Mouse (Mus musculus) heart, embryonic 16.5 days (tissue): Measurements from ENCODE around the gene Tmem211. TPM values are rescaled to one million over a fixed set of nuclear protein-coding genes. Genes with fewer than 3 reads are reported as not detected.

Experiments used
- ATAC-seq: fragments of 200-750 bp; cut with Nextera tagmentation; replicated peaks from 2 replicates; pipeline ENCODE4 v1.8.0; 2017; ENCODE audit warnings: moderate number of reproducible peaks; ENCODE audit not compliant: insufficient read depth, low FRiP score; ENCODE audit errors: extremely low read depth
- H3K27ac ChIP-seq: fragments of 300-500 bp; sonication (generic); 2 replicates; pipeline ENCODE4 v1.5.1; 2014; ENCODE audit warnings: mild to moderate bottlenecking, low read length, control low read depth, moderate library complexity
- H3K27me3 ChIP-seq: fragments of 300-500 bp; sonication (generic); 2 replicates; pipeline ENCODE4 v1.6.1; 2014; ENCODE audit warnings: low read length, mixed read lengths; ENCODE audit not compliant: control insufficient read depth, insufficient read depth
- H3K36me3 ChIP-seq: fragments of 300-500 bp; sonication (generic); 2 replicates; pipeline ENCODE4 v1.6.1; 2014; ENCODE audit not compliant: control insufficient read depth, insufficient read depth
- H3K4me1 ChIP-seq: fragments of 300-500 bp; sonication (generic); 2 replicates; pipeline ENCODE4 v1.6.1; 2014; ENCODE audit warnings: low read length, mixed read lengths; ENCODE audit not compliant: control insufficient read depth, insufficient read depth
- H3K4me2 ChIP-seq: fragments of 300-500 bp; sonication (generic); 2 replicates; pipeline ENCODE4 v1.6.1; 2014; ENCODE audit warnings: low read depth, mild to moderate bottlenecking, control low read depth, low read length
- H3K4me3 ChIP-seq: fragments of 300-500 bp; sonication (generic); 2 replicates; pipeline ENCODE4 v1.5.1; 2014; ENCODE audit warnings: mild to moderate bottlenecking, control low read depth, low read length
- H3K9ac ChIP-seq: fragments of 300-500 bp; sonication (generic); 2 replicates; pipeline ENCODE4 v1.6.1; 2014; ENCODE audit warnings: low read length, control low read depth
- H3K9me3 ChIP-seq: fragments of 300-500 bp; sonication (generic); replicated peaks from 2 replicates; pipeline ENCODE4 v1.6.1; 2016; ENCODE audit warnings: low read length; ENCODE audit not compliant: control insufficient read depth
- WGBS: fragments of 180-500 bp; shearing (Covaris S2); extraction: QIAGEN DNeasy Blood & Tissue Kit; methylation state at CpG from one replicate; pipeline ENCODE4 v1.1.7; 2014; 5-methylcytosine and 5-hydroxymethylcytosine counted together
- polyA plus RNA-seq: library from polyadenylated mRNA; unstranded; fragments of >200 nt; fragmentation: Nextera tagmentation; extraction: Ambion mirVana; gene quantifications from 2 replicates; pipeline ENCODE4 v1.2.1, GENCODE M21; 2015

Gene Tmem211
- polyA plus RNA-seq, 1 experiment from 2014 or later, result not detected

- no peaks in the 10 kb centered on the region for H3K9me3 ChIP-seq
- no peak for ATAC-seq
- H3K4me2 ChIP-seq, result no peak overlapping the region
- H3K4me1 ChIP-seq, result 0 out of 2 replicates have a peak, but pooled peaks cover 5% of the 10 kb centered on the region
- H3K9ac ChIP-seq, result no peak overlapping the region
- H3K27me3 ChIP-seq, result no peaks in the 10 kb centered on the region
- no peak overlapping the region for H3K4me3 ChIP-seq
- no peaks in the 10 kb centered on the region for H3K36me3 ChIP-seq
- WGBS, result 45% methylated on average over 11 of the region's 11 CpGs
- H3K27ac ChIP-seq, result peak overlapping the region; percentile 85
Measured at GRCm38 (mm10) chr5:113209401-113209750, 17.3 kb upstream of the Tmem211 start.

GRCm38 (mm10) chr5:113209898-113210297, 16.8 kb upstream of the Tmem211 start:
- no peak overlapping the region for H3K4me2 ChIP-seq
- H3K27ac ChIP-seq, result peak overlapping the region; percentile 85
- H3K36me3 ChIP-seq, result no peaks in the 10 kb centered on the region
- no peak for ATAC-seq
- no peak overlapping the region for H3K9ac ChIP-seq
- H3K4me3 ChIP-seq, result no peak overlapping the region
- no peaks in the 10 kb centered on the region for H3K27me3 ChIP-seq
- 0 out of 2 replicates have a peak, but pooled peaks cover 5% of the 10 kb centered on the region for H3K4me1 ChIP-seq
- WGBS, result 79% methylated on average over 13 of the region's 13 CpGs
- no peaks in the 10 kb centered on the region for H3K9me3 ChIP-seq

- H3K4me3 ChIP-seq, result no peak overlapping the region
- no peaks in the 10 kb centered on the region for H3K9me3 ChIP-seq
- H3K9ac ChIP-seq, result no peak overlapping the region
- no peak for ATAC-seq
- no peaks in the 10 kb centered on the region for H3K27me3 ChIP-seq
- 63% methylated on average over 6 of the region's 6 CpGs for WGBS
- H3K4me2 ChIP-seq, result no peak overlapping the region
- 0 out of 2 replicates have a peak, but pooled peaks cover 5% of the 10 kb centered on the region for H3K4me1 ChIP-seq
- H3K36me3 ChIP-seq, result no peaks in the 10 kb centered on the region
- peak overlapping the region; percentile 85 for H3K27ac ChIP-seq
Measured at GRCm38 (mm10) chr5:113210314-113210713, 16.4 kb upstream of the Tmem211 start.

- Histone ChIP-seq H3K27ac (no peak overlapping the region), H3K4me1 (0 out of 2 replicates have a peak, but pooled peaks cover 5% of the 10 kb centered on the region), H3K4me2 (no peak overlapping the region), H3K27me3 (no peaks in the 10 kb centered on the region), H3K4me3 (no peak overlapping the region), H3K9me3 (no peaks in the 10 kb centered on the region), H3K36me3 (no peaks in the 10 kb centered on the region), H3K9ac (no peak overlapping the region)
- no peak for ATAC-seq
- 75% methylated on average over 10 of the region's 10 CpGs for WGBS
Measured at GRCm38 (mm10) chr5:113212156-113212835, 14.4 kb upstream of the Tmem211 start.

GRCm38 (mm10) chr5:113214041-113214440, 12.7 kb upstream of the Tmem211 start:
- Histone ChIP-seq H3K4me2 (no peak overlapping the region), H3K27me3 (no peaks in the 10 kb centered on the region), H3K9ac (no peak overlapping the region), H3K9me3 (no peaks in the 10 kb centered on the region), H3K27ac (no peak overlapping the region), H3K4me3 (no peak overlapping the region), H3K4me1 (0 out of 2 replicates have a peak, but pooled peaks cover 5% of the 10 kb centered on the region), H3K36me3 (no peaks in the 10 kb centered on the region)
- no peak for ATAC-seq
- WGBS, result 82% methylated on average over 8 of the region's 8 CpGs

- H3K9me3 ChIP-seq, result no peaks in the 10 kb centered on the region
- ATAC-seq, result 0 out of 2 replicates have a peak, but pooled peaks have one; percentile 6
- no peak overlapping the region for H3K4me2 ChIP-seq
- H3K27me3 ChIP-seq, result no peaks in the 10 kb centered on the region
- 46% methylated on average over 11 of the region's 11 CpGs for WGBS
- no peaks in the 10 kb centered on the region for H3K36me3 ChIP-seq
- 0 out of 2 replicates have a peak, but pooled peaks cover 2% of the 10 kb centered on the region for H3K4me1 ChIP-seq
- no peak overlapping the region for H3K9ac ChIP-seq
- no peak overlapping the region for H3K27ac ChIP-seq
- H3K4me3 ChIP-seq, result no peak overlapping the region
Measured at GRCm38 (mm10) chr5:113214455-113214854, 12.3 kb upstream of the Tmem211 start.

GRCm38 (mm10) chr5:113215610-113216011, 11.1 kb upstream of the Tmem211 start:
- Histone ChIP-seq H3K4me2 (no peak overlapping the region), H3K27ac (no peak overlapping the region), H3K27me3 (peaks cover 4% of the 10 kb centered on the region; the same call in 1 of the 2 replicates), H3K4me1 (no peaks in the 10 kb centered on the region), H3K4me3 (no peak overlapping the region), H3K36me3 (no peaks in the 10 kb centered on the region), H3K9me3 (no peaks in the 10 kb centered on the region), H3K9ac (no peak overlapping the region)
- WGBS, result 61% methylated on average over 9 of the region's 9 CpGs
- no peak for ATAC-seq

GRCm38 (mm10) chr5:113216328-113216960, 10.3 kb upstream of the Tmem211 start:
- peaks cover 3% of the 10 kb centered on the region; the same call in 1 of the 2 replicates for H3K9me3 ChIP-seq
- H3K36me3 ChIP-seq, result no peaks in the 10 kb centered on the region
- no peak overlapping the region for H3K27ac ChIP-seq
- H3K4me1 ChIP-seq, result no peaks in the 10 kb centered on the region; the same call in 1 of the 2 replicates
- H3K27me3 ChIP-seq, result peaks cover 4% of the 10 kb centered on the region; the same call in 1 of the 2 replicates
- WGBS, result 64% methylated on average over 14 of the region's 14 CpGs
- no peak overlapping the region for H3K4me3 ChIP-seq
- H3K9ac ChIP-seq, result no peak overlapping the region
- H3K4me2 ChIP-seq, result no peak overlapping the region
- no peak for ATAC-seq

- peaks cover 4% of the 10 kb centered on the region; the same call in 1 of the 2 replicates for H3K9me3 ChIP-seq
- no peaks in the 10 kb centered on the region for H3K36me3 ChIP-seq
- H3K4me3 ChIP-seq, result no peak overlapping the region
- H3K9ac ChIP-seq, result no peak overlapping the region
- ATAC-seq, result no peak
- WGBS, result 84% methylated on average over 12 of the region's 12 CpGs
- H3K4me1 ChIP-seq, result no peaks in the 10 kb centered on the region; the same call in 1 of the 2 replicates
- H3K4me2 ChIP-seq, result no peak overlapping the region
- H3K27me3 ChIP-seq, result peaks cover 4% of the 10 kb centered on the region; the same call in 1 of the 2 replicates
- no peak overlapping the region for H3K27ac ChIP-seq
Measured at GRCm38 (mm10) chr5:113217076-113217475, 9.6 kb upstream of the Tmem211 start.
